Mouse (Mus musculus) G1E (cell line): Measurements from ENCODE around the gene Rps6ka1.

Source experiments
- CTCF ChIP-seq: IDR thresholded peaks from 2 replicates; pipeline ENCODE4 v1.5.1; 2012; ENCODE audit warnings: low read depth, low read length, inconsistent platforms, mixed read lengths
- GATA1 ChIP-seq: IDR thresholded peaks from 2 replicates; pipeline ENCODE4 v1.6.1; 2012; ENCODE audit warnings: borderline replicate concordance, low read length, inconsistent platforms, mixed read lengths
- POLR2AphosphoS5 ChIP-seq: IDR thresholded peaks from 2 replicates; pipeline ENCODE4 v1.6.1; 2012; ENCODE audit warnings: low read depth, low read length, inconsistent platforms; ENCODE audit not compliant: insufficient replicate concordance
- TAL1 ChIP-seq: conservative IDR thresholded peaks from 2 replicates; pipeline ENCODE4 v1.6.1; 2012; ENCODE audit warnings: low read depth, low read length, inconsistent platforms, mixed read lengths

DNA sequence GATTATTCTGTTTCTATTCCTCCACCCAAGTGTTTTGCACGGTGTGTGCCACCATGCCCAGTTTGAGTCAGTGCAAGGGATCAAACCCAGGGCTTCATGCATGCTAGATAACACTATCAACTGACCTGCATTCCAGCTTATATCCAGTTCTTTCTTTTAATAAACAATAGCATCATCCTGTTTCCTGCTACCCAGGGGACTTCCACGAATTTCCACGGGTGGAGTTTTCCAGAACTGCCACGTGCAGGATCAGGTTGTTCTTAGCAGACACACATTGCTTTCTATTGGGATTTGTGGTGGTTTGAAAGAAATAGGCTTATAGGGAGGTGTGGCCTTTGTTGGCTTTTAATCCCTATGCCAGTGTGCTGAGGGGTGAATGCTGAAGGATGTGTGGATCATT lies 24.4 kb upstream of the Rps6ka1 start:
- no peak for TF ChIP-seq POLR2AphosphoS5
- TF ChIP-seq GATA1: no peak
- TF ChIP-seq TAL1: no peak
- no peak for TF ChIP-seq CTCF
